Mouse (Mus musculus) MEL (cell line): ENCODE data around the gene Pabpc6.

ENCODE experiments used
- CTCF ChIP-seq, 3 experiments: IDR thresholded peaks in 2 of 3; conservative IDR thresholded peaks in 1 of 3; 2 replicates each; pipeline ENCODE4 v1.5.1; 2011 to 2012; ENCODE audit warnings: low read length in 3 of 3, low read depth in 2 of 3, mild to moderate bottlenecking in 2 of 3, improper control_type of control experiment in 1 of 3, inconsistent platforms in 1 of 3, mixed read lengths in 1 of 3, moderate library complexity in 1 of 3; ENCODE audit not compliant: control insufficient read depth in 1 of 3, insufficient read depth in 1 of 3, poor library complexity in 1 of 3, severe bottlenecking in 1 of 3
- GATA1 ChIP-seq: IDR thresholded peaks from 2 replicates; pipeline ENCODE4 v1.6.1; 2011; ENCODE audit warnings: low read depth, low read length, improper control_type of control experiment
- POLR2A ChIP-seq, 2 experiments: IDR thresholded peaks; 2 replicates each; pipeline ENCODE4 v1.6.1; 2011 to 2012; ENCODE audit warnings: low read length in 2 of 2, mild to moderate bottlenecking in 2 of 2, control low read depth in 1 of 2, improper control_type of control experiment in 1 of 2, low read depth in 1 of 2, moderate library complexity in 1 of 2; ENCODE audit not compliant: control insufficient read depth in 1 of 2, insufficient read depth in 1 of 2, poor library complexity in 1 of 2
- RAD21 ChIP-seq: IDR thresholded peaks from 2 replicates; pipeline ENCODE4 v1.6.1; 2011; ENCODE audit warnings: mild to moderate bottlenecking, low read depth, low read length, improper control_type of control experiment
- TCF12 ChIP-seq: IDR thresholded peaks from 2 replicates; pipeline ENCODE4 v1.6.1; 2014; ENCODE audit warnings: low read depth, mild to moderate bottlenecking, inconsistent platforms, low read length, improper control_type of control experiment, moderate library complexity

DNA sequence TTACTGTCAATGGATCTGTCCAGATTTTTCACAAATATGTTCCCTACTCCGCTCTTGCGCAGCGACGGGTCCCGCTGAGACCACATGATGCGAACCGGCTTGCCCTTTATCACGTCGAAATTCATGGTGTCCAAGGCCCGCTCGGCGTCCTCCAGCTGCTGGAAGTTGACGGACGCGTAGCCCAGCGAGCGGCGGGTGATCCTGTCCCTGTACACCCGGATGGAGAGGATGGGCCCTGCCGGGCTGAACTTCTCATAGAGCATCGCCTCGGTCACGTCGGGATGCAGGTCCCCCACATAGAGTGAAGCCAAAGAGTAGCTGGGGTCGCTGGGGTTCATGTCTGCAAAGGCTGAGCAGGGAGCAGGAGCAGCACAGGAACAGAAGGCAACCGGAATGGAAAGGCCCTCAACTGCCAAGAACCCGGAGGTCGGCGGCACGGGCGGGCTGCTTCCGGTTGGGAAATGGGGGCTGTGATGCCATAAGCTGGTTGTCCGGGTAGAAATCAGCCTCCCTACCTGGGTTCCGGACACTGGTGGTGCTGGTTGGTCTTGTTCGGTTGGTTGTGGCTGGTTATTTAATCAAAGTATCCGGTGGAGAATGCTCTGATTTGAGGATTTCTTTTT is at the start of gene Pabpc6:
- TF ChIP-seq TCF12 (no peak), CTCF (IDR thresholded peaks at IDR 0.05 in 2 of 3, conservative IDR thresholded peaks at IDR 0.05 in 1 of 3; ENCODE audit: control insufficient read depth in 1 of 3, insufficient read depth in 1 of 3, low read depth in 2 of 3, low read length in 3 of 3, poor library complexity in 1 of 3, severe bottlenecking in 1 of 3) (no peak), RAD21 (no peak), POLR2A (IDR thresholded peaks at IDR 0.05; ENCODE audit: control insufficient read depth in 1 of 2, insufficient read depth in 1 of 2, low read depth in 1 of 2, low read length in 2 of 2, poor library complexity in 1 of 2) (no peak), GATA1 (no peak)
